Mouse (Mus musculus): ENCODE results near the gene Elovl5.

Elovl5 gene

GRCm38 (mm10) chr9:77928769-77929168 is 11.6 kb downstream of the Elovl5 start:
- DNase-seq (ENCODE audit: extremely low spot score) = no peak

DNA sequence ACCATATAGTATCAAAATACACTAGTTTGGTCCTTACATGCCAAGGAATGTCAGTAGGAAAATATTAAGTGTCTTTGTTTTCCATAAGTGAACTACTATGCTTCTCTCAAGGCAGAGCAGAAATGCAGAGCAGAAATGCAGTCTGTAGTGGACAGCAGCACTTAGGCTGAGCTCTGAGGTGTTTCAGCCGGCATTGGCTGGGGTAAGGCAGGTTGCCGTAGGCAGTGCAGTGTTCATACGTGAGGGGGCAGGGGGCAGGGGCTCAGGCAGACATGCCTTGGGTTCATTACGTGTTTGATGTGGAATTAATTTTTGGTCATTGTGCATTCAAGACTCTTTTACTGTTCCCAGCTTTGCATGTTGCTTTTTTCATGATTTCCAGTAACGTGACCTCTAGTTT is 12.1 kb downstream of the Elovl5 start:
- no peak for DNase-seq (ENCODE audit: extremely low spot score)

DNA sequence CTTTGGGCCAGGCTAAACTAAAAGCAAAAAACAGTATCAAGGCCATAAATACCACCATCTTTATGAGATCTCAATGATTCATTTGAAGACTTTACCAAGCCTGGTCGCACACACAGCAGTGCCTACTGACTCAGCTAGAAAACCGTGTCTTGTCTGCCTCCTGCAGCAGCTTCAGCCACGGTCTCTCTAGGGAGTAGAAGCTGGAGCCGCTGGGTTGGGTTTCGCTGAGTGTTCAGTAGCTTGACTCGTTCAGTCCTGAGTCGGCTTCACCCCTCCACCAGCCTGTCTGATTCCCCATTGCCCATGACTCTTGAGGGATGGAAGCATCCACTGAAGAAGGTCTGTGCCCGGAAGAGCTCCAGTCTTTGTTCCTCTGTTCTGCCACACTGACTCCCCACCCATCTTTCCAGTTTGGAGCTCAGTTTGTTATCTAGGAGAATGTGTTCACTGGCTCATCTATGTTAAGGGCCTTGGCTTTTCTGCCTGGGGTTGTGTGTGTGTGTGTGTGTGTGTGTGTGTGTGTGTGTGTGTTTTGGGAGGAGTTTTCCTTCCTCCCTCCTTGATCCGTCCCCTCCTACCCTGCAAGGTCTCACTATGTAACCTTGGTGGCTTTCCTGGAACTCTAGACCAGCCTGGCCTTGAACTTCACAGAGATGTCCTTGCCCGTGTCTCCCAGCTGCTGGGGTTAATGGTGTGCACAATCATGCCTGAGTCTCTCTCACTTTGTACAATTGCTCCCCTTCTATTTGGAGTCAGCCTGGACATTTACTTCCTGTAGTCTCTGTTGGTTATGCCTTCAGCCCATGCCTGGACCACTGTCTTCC is 13.1 kb downstream of the Elovl5 start:
- DNase-seq (ENCODE audit: extremely low spot score) = no peak

DNA sequence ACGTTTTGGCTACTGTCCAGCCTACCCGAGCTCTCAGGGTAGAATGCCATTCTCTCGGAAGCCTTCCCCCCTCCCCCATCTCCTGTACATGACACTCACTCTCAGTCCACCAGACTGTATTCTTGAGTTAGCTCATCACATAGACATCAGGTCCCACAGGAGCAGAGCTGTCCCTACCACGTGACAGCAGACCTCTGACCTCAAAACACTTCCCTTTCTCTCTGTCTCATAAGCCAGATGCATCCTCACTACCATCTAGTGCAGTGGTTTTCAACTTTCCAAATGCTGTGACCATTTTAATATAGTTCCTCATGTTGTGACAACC is 13.7 kb downstream of the Elovl5 start:
- no peak for DNase-seq (ENCODE audit: extremely low spot score)

DNA sequence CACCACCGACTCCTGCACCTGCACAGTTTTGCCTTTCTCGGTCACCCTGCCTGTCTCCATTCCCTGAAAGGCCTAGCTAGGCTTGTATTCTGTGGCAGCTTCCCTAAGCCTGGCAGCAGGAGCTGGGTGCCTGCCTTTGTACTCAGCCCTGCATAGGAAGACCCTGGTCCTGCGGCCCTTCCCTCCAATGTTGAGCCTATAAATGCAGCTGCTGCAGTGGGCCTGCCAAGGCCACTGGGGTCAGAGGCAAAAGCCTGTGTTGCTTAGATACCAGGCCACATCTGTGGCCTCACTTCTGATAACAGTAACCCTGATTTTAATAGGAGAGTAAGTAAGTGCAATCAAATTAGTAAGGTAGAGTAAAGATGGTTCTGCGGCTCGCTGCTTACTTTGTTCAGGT is 14.6 kb downstream of the Elovl5 start:
- no peak for DNase-seq (ENCODE audit: extremely low spot score)

GRCm38 (mm10) chr9:77935818-77936611 is 18.9 kb downstream of the Elovl5 start:
- no peak for DNase-seq (ENCODE audit: extremely low spot score)

- no peak for DNase-seq (ENCODE audit: extremely low spot score)
These were observed 20.7 kb downstream of the Elovl5 start for GRCm38 (mm10) chr9:77937875-77938274.

DNA sequence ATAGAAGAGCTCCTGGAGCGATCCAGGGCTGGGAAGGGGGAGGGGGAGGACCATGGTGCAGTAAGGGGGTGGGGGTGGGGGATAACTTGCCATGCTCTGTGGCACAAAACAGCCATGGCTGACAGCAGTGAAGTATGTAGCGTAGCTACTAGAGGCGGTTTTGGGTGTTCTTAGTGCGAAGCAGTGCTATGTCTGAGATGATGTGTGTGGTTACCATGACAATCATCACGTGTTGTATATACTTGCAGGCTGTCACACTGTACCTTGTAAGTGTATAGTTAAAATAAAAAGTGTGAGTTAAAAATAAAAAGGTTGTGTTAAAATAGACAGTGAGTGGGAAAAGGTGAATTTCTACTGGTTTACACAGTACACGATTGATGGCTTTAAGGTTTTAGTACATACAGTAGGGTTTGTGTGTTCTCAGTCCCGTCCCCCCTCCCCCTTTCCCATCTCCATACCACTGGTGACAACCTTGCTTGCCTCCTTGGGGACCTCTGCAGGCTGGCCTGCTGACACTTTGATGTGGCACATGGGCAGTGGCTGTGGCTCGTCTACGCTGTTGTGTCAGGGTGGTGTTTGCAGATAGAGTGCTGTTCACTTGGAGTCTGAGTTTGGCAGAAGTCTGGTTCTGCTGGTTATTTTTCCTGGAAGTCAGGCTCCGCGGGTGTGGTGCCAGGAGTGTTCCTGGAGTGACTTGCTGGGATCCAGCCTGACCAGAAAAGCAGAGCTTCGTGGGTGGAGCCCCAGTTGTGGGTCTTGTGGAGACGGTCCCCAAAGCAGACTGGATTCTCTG is 21.8 kb downstream of the Elovl5 start:
- no peak for DNase-seq (ENCODE audit: extremely low spot score)

- no peak for DNase-seq (ENCODE audit: extremely low spot score)
These were observed 22.4 kb downstream of the Elovl5 start for GRCm38 (mm10) chr9:77939554-77939920.

GRCm38 (mm10) chr9:77941058-77941457 is 23.9 kb downstream of the Elovl5 start:
- no peak for DNase-seq (ENCODE audit: extremely low spot score)

- DNase-seq (ENCODE audit: extremely low spot score) = no peak
These were observed 24.7 kb downstream of the Elovl5 start for GRCm38 (mm10) chr9:77941836-77942235.

GRCm38 (mm10) chr9:77942411-77942810 is 25.2 kb downstream of the Elovl5 start:
- DNase-seq (ENCODE audit: extremely low spot score) = no peak

- no peak for DNase-seq (ENCODE audit: extremely low spot score)
These were observed 26.2 kb downstream of the Elovl5 start for GRCm38 (mm10) chr9:77943316-77943715.

GRCm38 (mm10) chr9:77944195-77944594 is 27.0 kb downstream of the Elovl5 start:
- DNase-seq (ENCODE audit: extremely low spot score) = no peak

DNA sequence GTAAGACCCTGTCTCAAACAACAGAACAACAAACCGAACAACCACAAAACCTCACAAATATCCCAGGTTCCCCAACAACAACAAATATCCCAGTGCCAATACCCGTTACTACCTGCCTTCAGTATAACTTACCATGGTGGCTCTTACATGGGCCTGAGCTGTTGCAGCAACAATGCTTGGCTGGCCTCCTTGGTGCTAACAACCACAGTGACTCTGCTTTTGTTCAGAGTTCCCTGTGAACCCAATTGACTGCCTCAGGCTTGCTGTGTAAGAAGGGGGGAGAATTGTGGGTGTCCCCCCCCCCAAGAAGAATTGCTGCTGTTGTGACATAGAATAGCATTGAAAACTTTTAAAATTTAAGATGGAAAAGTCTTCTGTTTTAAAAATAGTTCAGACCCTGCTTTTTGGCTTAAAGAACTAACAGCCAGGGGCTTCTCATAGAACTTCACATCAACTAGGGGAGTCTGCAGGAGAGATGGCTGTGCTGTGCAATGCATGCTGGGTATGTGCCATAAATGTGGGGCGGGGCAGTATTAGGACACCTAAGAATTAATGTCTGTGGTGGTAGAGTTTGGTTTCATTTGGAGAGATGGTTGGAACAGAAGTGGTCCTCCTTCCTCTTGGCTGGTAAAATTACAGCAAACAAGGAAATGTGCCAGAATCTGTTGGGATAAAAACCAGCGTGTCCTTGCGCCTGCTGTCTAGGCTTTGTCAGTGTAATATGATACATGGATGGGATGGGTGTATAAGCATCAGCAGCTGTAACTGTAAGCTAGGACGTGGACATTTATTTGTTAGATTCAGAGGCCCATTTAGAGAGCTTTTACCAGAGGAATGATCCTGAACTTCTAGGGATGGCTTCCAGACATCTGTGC is 28.9 kb downstream of the Elovl5 start:
- no peak for DNase-seq (ENCODE audit: extremely low spot score)

DNA sequence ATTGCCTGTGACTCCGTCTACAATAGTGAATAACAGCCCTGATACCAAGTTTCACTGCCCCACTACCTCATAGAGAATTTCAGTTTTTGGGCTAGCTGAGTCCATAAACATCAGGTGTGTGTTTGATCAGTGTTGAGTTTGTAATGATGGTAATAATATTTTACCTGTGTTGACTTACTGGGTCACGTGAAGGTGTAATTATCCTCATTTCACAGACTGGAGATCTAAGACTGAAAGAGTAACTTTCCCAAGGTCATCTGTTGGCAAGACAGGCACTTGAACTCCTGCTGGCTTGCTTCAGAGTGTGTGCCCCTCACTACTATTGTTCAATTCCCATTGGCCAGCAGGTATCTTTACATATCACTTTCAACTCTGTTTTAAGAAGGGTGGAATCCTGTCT is 31.1 kb downstream of the Elovl5 start:
- DNase-seq (ENCODE audit: extremely low spot score) = no peak

GRCm38 (mm10) chr9:77949753-77950268 is 32.6 kb downstream of the Elovl5 start:
- DNase-seq (ENCODE audit: extremely low spot score) = no peak

DNA sequence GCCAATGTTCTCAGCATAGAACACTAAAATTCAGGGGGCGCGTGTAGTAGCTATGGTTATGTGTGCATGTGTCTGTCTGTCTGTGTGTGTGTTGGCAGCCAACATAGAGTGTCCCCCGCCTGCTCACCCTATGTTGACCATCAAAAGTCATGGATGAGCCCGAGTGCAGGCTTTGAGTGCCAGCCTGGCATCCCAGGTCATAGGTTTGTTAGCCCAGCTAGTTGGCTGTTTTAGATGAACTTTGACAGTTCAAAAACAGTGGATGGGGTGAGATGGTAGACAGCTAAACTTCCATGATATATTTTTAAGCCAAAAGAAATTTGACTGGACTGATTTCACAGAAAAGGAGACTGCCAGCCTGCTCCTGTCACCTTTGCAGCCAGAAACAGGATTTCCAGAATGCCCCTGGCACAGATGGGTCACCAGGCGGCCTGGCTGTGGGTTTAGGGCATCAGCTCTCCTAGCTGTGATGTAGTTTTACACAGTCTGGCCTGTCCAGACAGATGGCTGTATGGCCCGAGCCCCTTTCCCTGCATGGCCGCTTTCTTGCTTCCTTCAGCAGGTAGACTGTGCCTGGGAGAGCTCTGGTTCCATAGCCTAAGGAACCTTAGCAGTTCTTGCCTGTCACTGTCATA is 33.8 kb downstream of the Elovl5 start:
- no peak for DNase-seq (ENCODE audit: extremely low spot score)

GRCm38 (mm10) chr9:77951971-77952370 is 34.8 kb downstream of the Elovl5 start:
- DNase-seq (ENCODE audit: extremely low spot score) = no peak

- DNase-seq (ENCODE audit: extremely low spot score) = no peak
These were observed 35.9 kb downstream of the Elovl5 start for GRCm38 (mm10) chr9:77953053-77953452.

GRCm38 (mm10) chr9:77954496-77954895 is 37.3 kb downstream of the Elovl5 start:
- DNase-seq (ENCODE audit: extremely low spot score) = no peak

Data from embryo, embryonic 9.5 days (tissue).